Mouse (Mus musculus): ENCODE measurements around the gene 4930438A08Rik. TPM values are rescaled to one million over a fixed set of nuclear protein-coding genes. Genes with fewer than 3 reads are reported as not detected.

The 4930438A08Rik gene
- total and polyA plus RNA-seq, 2 experiments from 2014 or later, result not detected

DNA sequence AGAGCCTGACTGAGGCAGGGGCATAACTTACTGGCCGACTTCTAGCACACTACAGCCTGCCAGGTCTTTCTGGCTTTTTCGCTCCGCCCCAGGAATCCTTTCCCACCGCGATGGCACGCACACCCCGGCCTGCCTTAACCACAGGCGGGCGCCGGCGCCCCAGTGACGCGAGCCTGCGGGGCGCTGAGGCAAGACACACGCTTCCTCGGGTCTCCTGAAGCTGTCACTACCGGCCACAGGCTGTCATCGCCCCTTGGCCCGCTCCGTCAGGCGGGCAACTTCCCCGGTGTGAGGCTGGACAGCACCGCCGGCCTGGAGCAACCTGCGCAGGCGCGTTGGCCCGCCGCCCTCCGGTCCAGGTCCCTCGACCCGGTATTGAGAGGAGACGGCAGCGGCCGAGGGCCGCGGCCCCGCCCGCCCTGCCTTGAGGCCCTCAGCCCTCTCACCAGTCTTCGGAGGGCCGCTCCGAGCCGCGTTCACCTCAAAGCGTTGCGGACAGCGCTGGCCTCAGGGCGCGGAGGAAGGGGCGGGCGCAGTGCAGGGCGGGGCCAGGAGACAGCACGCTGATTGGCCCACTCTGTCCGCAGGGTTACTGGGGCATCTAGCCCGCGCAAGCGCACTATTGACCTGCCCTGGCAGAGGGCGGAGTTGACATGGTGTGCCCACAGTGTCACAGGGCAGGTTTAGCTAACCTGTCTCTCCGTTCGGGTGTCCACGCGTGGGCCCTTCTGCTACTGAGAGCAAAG, 48.4 kb downstream of the 4930438A08Rik start:
- H3K4me1 ChIP-seq (ENCODE audit: insufficient read depth, low read length), result peaks cover 16% of the 10 kb centered on the region; the same call in 1 of the 2 replicates
- TF ChIP-seq CTCF (IDR thresholded peaks at IDR 0.05; ENCODE audit: low read depth), result peak; percentile 17; the same call in 1 of the 2 replicates

DNA sequence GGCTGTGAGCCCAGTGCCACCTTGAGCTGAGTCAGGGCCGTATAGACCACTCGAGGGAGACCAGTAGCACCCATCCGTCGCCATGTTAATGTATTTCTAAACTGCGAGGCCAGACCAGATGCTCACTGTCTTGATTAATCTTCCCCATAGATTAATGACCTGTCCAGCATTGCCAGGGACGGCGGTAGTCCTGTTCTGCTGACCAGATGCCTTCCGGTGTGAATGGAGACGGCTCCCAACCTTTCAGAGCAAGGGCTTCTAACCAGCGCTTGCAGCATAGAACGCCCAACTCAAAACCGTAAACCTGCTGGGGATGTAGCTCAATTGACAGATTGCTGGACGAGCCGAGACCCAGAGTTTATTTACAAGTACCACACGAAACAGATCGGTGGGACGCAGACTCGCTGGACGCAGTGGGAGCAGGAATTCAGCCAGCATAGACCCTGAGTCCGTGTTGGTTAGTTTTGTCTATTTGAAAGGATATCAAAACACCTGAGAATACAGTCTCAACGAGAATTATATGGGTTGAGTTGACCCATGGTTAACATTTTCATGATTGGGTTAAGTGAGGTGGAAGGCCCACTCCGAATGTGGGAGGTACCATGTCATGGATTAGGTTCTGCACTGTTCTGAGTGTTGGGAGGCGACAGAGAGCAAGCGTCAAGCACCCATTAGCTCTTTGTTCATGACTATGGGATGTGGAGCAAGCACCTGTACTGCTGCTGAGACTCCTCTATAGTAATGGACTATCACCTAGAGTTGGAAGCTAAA, 49.2 kb downstream of the 4930438A08Rik start:
- 10% methylated on average over 24 of the region's 24 CpGs for WGBS
- ATAC-seq, result peak; percentile 24; the same call in 1 of the 2 replicates
- Histone ChIP-seq H3K4me3 (ENCODE audit: low read length) (peak overlapping the region; percentile 74), H3K4me2 (ENCODE audit: low read depth, low read length) (peak overlapping the region; percentile 95), H3K4me1 (ENCODE audit: insufficient read depth, low read length) (peaks cover 17% of the 10 kb centered on the region; the same call in 1 of the 2 replicates), H3K27ac (peak overlapping the region; percentile 99), H3K9me3 (ENCODE audit: low read length) (no peaks in the 10 kb centered on the region), H3K27me3 (ENCODE audit: insufficient read depth, low read length) (no peaks in the 10 kb centered on the region), H3K9ac (replicated peaks; ENCODE audit: low read length) (peak overlapping the region; percentile 93), H3K36me3 (ENCODE audit: insufficient read depth, low read length) (peaks cover 3% of the 10 kb centered on the region; the same call in 1 of the 2 replicates)
- peak; percentile 25; the same call in 1 of the 2 replicates for TF ChIP-seq CTCF (IDR thresholded peaks at IDR 0.05; ENCODE audit: low read depth)
- DNase-seq (ENCODE audit: low spot score), result peak; percentile 27

More for the DNA sequence above, 48.4 kb downstream of the 4930438A08Rik start:
- peak overlapping the region; percentile 93 for H3K9ac ChIP-seq (replicated peaks; ENCODE audit: low read length)
- H3K27ac ChIP-seq, result peak overlapping the region; percentile 99
- no peaks in the 10 kb centered on the region for H3K9me3 ChIP-seq (ENCODE audit: low read length)
- whole genome bisulfite sequencing, result 2% methylated on average over 60 of the region's 63 CpGs
- H3K27me3 ChIP-seq (ENCODE audit: insufficient read depth, low read length), result no peaks in the 10 kb centered on the region
- DNase-seq (ENCODE audit: low spot score) (peak; percentile 98), ATAC-seq (peak; percentile 99)
- peak overlapping the region; percentile 74 for H3K4me3 ChIP-seq (ENCODE audit: low read length)
- peak overlapping the region; percentile 95 for H3K4me2 ChIP-seq (ENCODE audit: low read depth, low read length)
- peaks cover 5% of the 10 kb centered on the region; the same call in 1 of the 2 replicates for H3K36me3 ChIP-seq (ENCODE audit: insufficient read depth, low read length)

DNA sequence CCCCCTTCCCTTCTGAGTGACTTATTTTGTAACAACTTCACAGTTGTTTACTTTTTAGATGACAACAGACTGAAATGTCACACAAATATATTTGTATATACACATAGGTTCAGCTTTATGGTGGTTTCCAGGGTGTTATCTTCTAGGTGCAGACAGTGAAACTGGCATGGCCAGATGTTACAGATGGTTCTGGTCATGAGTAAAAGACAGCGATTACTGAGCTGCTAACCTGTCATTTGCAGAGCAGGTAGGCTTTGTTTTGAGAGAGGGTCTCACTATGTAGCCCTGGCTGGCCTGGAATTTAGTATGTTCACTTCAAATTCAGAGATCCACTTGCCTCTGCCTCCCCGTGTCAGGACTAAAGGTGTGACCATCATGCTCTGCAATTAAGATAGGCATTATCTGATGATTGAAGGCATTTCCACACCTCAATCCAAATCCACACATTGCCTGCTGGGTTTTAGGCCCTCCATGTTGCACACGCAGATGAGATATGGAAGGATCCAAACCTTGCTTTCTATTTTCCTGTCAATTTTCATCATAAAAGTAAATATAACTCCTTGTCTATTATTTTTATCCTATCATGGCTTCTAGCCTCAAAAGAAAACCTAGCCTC, 50.1 kb downstream of the 4930438A08Rik start:
- H3K4me1 ChIP-seq (ENCODE audit: insufficient read depth, low read length), result peaks cover 26% of the 10 kb centered on the region
- no peak for TF ChIP-seq CTCF (IDR thresholded peaks at IDR 0.05; ENCODE audit: low read depth)

GRCm38 (mm10) chr11:58326781-58327180, 52.2 kb downstream of the 4930438A08Rik start:
- WGBS, result 100% methylated on average over 3 of the region's 3 CpGs
- H3K9ac ChIP-seq (replicated peaks; ENCODE audit: low read length), result no peak overlapping the region
- no peak overlapping the region for H3K27ac ChIP-seq
- H3K36me3 ChIP-seq (ENCODE audit: insufficient read depth, low read length), result no peaks in the 10 kb centered on the region
- H3K27me3 ChIP-seq (ENCODE audit: insufficient read depth, low read length), result no peaks in the 10 kb centered on the region
- H3K9me3 ChIP-seq (ENCODE audit: low read length), result no peaks in the 10 kb centered on the region
- H3K4me3 ChIP-seq (ENCODE audit: low read length), result no peak overlapping the region
- DNase-seq (ENCODE audit: low spot score) (no peak), ATAC-seq (no peak)
- H3K4me2 ChIP-seq (ENCODE audit: low read depth, low read length), result no peak overlapping the region
- TF ChIP-seq CTCF (IDR thresholded peaks at IDR 0.05; ENCODE audit: low read depth), result 0 out of 2 replicates have a peak, but pooled peaks have one; percentile 29
- peaks cover 30% of the 10 kb centered on the region for H3K4me1 ChIP-seq (ENCODE audit: insufficient read depth, low read length)

More for the DNA sequence above, 50.1 kb downstream of the 4930438A08Rik start:
- DNase-seq (ENCODE audit: low spot score) (no peak), ATAC-seq (no peak)
- Histone ChIP-seq H3K27me3 (ENCODE audit: insufficient read depth, low read length) (no peaks in the 10 kb centered on the region), H3K4me2 (ENCODE audit: low read depth, low read length) (no peak overlapping the region), H3K9ac (replicated peaks; ENCODE audit: low read length) (no peak overlapping the region), H3K9me3 (ENCODE audit: low read length) (no peaks in the 10 kb centered on the region), H3K27ac (no peak overlapping the region), H3K4me3 (ENCODE audit: low read length) (no peak overlapping the region), H3K36me3 (ENCODE audit: insufficient read depth, low read length) (no peaks in the 10 kb centered on the region)
- WGBS, result 91% methylated on average over 3 of the region's 3 CpGs

- ATAC-seq, result peak; percentile 51
- DNase-seq (ENCODE audit: low spot score), result no peak
- Histone ChIP-seq H3K36me3 (ENCODE audit: insufficient read depth, low read length) (no peaks in the 10 kb centered on the region; the same call in 1 of the 2 replicates), H3K27me3 (ENCODE audit: insufficient read depth, low read length) (no peaks in the 10 kb centered on the region), H3K9ac (replicated peaks; ENCODE audit: low read length) (peak overlapping the region; percentile 76), H3K4me1 (ENCODE audit: insufficient read depth, low read length) (peaks cover 29% of the 10 kb centered on the region), H3K27ac (peak overlapping the region; percentile 81), H3K4me3 (ENCODE audit: low read length) (peak overlapping the region; percentile 80), H3K4me2 (ENCODE audit: low read depth, low read length) (peak overlapping the region; percentile 77), H3K9me3 (ENCODE audit: low read length) (no peaks in the 10 kb centered on the region)
- 1% methylated on average over 21 of the region's 21 CpGs for WGBS
- TF ChIP-seq CTCF (IDR thresholded peaks at IDR 0.05; ENCODE audit: low read depth), result no peak; the same call in 1 of the 2 replicates
Observed at GRCm38 (mm10) chr11:58329906-58330275, 55.3 kb downstream of the 4930438A08Rik start.
